Mouse (Mus musculus): ENCODE measurements at regions not wholly inside any gene's neighbourhood (a gene's known extent, or its start where the extent isn't known, plus 50 kb on each side); places are given as distances from the start of the nearest gene placed in this dataset.

DNA sequence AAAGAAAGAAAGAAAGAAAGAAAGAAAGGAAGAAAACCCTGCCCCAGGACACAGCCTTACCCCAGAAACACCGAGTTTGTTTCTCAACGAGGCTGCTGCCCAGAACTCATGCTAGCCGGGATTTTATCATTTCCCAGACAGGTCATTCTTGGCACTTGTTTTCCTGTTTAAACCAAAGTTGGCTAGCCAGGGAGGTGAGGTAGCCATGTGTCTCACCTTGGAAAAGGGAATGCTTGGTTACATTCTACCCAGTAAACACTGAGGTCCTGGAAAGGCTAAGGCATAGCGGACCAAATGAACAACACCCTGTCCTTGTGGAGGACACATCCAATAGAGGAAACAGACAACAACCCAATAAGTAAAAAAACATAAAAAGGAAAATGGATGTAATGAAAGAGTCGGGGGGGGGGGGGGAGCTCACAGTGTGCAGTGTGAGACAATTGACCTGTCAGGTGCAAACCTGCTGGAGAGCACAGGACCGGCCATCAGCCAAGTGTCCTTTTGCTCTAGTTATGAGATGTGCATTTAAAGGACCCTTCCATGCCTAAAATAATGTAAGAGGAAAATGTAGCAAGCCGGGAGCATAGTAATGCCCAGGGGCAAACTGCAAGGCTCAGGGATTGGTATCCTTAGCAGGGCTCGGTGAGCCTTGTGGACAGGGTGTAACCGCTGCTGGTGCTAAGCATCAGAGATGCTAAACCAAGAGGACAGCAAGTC lies 78.2 kb upstream of the Fzd7 start:
- Histone ChIP-seq H3K4me1 (no peaks in the 10 kb centered on the region; the same call in 1 of the 2 replicates), H3K27ac (replicated peaks) (no peak overlapping the region), H3K9me3 (replicated peaks) (no peaks in the 10 kb centered on the region), H3K27me3 (no peaks in the 10 kb centered on the region), H3K4me2 (replicated peaks) (no peak overlapping the region), H3K36me3 (no peaks in the 10 kb centered on the region), H3K4me3 (replicated peaks) (no peak overlapping the region), H3K9ac (no peak overlapping the region)
- 74% methylated on average over 9 of the region's 9 CpGs for WGBS
- no peak for ATAC-seq (ENCODE audit: insufficient number of reproducible peaks, low FRiP score, low TSS enrichment, low read depth)

DNA sequence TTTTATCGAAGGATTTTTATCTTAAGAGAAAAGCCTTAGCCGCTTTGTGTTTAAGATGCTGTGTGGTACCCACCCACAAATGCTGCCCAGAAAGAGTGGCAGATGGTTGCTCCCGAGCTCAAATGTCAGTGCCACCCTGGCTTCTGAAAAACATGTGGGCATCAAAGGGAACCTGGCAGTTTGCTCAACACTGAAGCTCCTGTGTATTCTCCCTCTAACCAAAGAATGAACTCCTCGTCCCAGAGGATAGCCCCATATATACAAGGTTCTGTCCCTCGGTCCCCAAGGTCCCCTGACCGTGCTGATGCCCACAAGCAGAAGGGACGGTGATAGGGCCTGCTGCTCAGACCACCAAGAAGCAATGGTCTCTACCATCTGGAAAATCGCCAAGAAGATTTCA lies 76.9 kb upstream of the Fzd7 start:
- Histone ChIP-seq H3K4me1 (peaks cover 9% of the 10 kb centered on the region), H3K9me3 (replicated peaks) (no peaks in the 10 kb centered on the region), H3K4me2 (replicated peaks) (no peak overlapping the region), H3K27me3 (no peaks in the 10 kb centered on the region), H3K27ac (replicated peaks) (no peak overlapping the region), H3K9ac (no peak overlapping the region), H3K36me3 (no peaks in the 10 kb centered on the region), H3K4me3 (replicated peaks) (no peak overlapping the region)
- ATAC-seq (ENCODE audit: insufficient number of reproducible peaks, low FRiP score, low TSS enrichment, low read depth) = no peak
- WGBS = 69% methylated on average over 8 of the region's 8 CpGs

DNA sequence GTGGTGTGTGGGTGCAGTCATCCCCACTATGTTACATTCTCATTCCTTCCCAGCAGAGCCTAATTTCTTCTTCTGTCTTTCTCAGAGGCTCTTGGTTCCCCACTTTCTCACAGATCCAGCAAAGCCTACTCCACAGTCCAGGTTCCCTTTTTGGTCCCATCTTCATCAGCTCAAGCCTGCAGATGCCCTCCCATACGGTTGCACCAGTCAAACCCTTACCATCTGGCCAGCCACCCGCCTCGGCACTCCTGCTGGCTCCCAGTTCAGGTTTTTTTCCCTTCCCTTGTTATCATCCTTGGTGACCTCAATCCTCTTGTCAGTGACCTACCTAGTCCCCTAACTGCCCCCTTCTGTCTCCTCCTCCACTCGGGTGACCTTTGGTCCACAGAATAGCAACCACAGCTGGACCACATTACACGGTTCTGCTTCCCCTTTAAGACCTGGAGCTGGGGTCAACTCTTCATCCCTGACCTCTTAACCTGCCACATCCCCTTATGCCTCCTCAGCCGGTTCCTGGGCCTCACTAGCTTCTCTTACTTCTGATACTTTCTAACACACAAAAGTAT lies 75.4 kb upstream of the Fzd7 start:
- no peak overlapping the region for H3K9ac ChIP-seq
- no peak for ATAC-seq (ENCODE audit: insufficient number of reproducible peaks, low FRiP score, low TSS enrichment, low read depth)
- no peak overlapping the region for H3K4me2 ChIP-seq (replicated peaks)
- WGBS = 33% methylated on average over 6 of the region's 6 CpGs
- H3K27ac ChIP-seq (replicated peaks) = no peak overlapping the region
- H3K9me3 ChIP-seq (replicated peaks) = no peaks in the 10 kb centered on the region
- no peaks in the 10 kb centered on the region for H3K36me3 ChIP-seq
- H3K4me3 ChIP-seq (replicated peaks) = no peak overlapping the region
- peaks cover 11% of the 10 kb centered on the region for H3K4me1 ChIP-seq
- H3K27me3 ChIP-seq = no peaks in the 10 kb centered on the region

DNA sequence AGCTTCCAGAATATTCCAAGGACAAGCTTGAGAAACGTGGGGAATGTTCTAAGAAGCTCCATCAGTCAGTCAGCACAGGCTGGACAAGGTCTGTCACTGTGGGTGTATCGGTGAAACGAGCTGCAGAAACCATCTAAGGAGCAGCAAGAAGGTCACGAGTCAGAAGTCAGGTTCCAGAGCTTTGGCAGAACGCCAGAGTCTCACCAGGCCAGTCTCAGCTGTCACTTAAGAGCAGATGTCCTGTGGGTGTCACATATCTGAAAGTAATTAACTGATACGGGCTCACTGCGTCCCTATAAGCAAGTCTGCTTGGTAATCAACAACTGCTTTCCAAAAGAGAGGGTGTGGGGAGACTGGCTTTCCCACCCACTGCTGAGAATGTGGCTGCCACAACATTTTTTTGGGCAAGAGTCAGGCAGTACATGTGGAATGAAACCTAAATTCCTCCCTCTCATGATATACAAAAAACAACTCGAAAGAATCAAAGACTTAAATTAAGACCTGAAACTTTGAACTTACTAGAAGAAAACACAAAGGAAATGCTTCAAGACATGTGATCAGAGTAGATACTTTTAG lies 72.6 kb upstream of the Fzd7 start:
- peak; percentile 58; the same call in 1 of the 2 replicates for ATAC-seq (ENCODE audit: insufficient number of reproducible peaks, low FRiP score, low TSS enrichment, low read depth)

DNA sequence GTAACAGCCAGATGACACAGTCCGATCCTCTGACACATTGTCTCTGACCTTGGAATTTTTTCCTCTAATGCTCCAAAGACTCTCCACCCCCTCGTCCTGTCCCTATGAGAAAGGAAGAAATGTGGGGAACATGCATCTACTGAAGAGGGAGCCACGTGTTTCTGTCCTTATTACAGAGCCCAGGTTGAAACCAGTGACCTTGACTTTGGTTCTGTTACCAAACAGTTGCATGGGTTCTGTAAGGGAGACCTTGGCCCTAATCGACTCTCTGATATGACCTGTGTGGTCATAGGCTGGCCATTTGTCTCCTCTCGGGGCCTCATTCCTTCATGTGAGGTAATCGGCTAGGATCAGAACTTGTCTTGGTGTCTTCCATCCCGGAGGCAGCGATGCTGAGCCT lies 69.0 kb upstream of the Fzd7 start:
- WGBS = 87% methylated on average over 8 of the region's 8 CpGs
- Histone ChIP-seq H3K9ac (no peak overlapping the region), H3K27me3 (no peaks in the 10 kb centered on the region)

More for the DNA sequence above, 72.6 kb upstream of the Fzd7 start:
- 10% methylated on average over 8 of the region's 8 CpGs for WGBS
- H3K36me3 ChIP-seq = no peaks in the 10 kb centered on the region
- H3K9ac ChIP-seq = no peak overlapping the region
- H3K4me1 ChIP-seq = peaks cover 11% of the 10 kb centered on the region
- H3K27ac ChIP-seq (replicated peaks) = peak overlapping the region; percentile 24; the same call in 1 of the 2 replicates
- H3K9me3 ChIP-seq (replicated peaks) = no peaks in the 10 kb centered on the region
- H3K27me3 ChIP-seq = no peaks in the 10 kb centered on the region
- no peak overlapping the region for H3K4me3 ChIP-seq (replicated peaks)
- H3K4me2 ChIP-seq (replicated peaks) = no peak overlapping the region

DNA sequence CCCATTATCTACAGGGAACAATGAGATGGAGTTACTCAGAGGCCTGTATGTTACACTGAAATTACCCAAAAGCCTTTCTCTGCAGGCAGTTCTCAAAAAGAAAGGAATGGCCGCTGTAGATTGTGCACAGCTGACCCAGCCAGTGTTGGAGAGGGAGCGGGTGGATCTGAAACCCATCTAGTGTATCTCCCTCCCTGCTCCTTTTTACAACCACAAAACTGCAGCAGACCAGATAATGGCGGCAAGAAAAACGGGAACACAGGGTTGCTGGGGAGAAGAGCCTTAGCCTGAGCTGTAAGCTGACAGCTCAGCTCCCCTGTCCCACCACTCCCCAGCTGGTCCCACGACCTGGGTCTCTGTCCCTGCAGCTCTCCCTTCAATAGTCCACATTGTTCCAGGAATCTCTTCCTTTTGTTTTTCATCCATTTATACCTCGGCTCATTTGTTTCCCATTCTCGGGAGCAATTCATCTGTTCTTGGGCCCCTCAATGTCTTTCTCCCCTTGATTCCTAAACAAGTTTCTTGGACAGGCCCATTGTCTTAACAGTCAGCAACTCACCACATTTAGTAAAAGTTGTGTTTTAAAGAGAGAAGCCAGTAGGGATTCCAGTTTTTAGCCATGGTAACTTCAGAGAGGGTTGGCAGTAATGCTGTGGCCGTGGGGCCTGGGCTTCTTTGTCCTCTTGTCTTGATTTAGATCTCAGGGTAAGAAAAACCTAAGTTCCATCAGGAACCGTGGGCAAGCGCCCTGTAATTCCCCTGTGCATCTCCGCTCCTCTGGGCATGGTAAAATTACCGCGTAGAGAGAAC lies 67.6 kb upstream of the Fzd7 start:
- no peak overlapping the region for H3K9ac ChIP-seq
- H3K9me3 ChIP-seq (replicated peaks) = no peaks in the 10 kb centered on the region
- H3K4me3 ChIP-seq (replicated peaks) = no peak overlapping the region
- H3K27me3 ChIP-seq = no peaks in the 10 kb centered on the region
- no peak overlapping the region for H3K27ac ChIP-seq (replicated peaks)
- H3K4me2 ChIP-seq (replicated peaks) = no peak overlapping the region
- H3K36me3 ChIP-seq = no peaks in the 10 kb centered on the region
- 70% methylated on average over 13 of the region's 13 CpGs for WGBS
- ATAC-seq (ENCODE audit: insufficient number of reproducible peaks, low FRiP score, low TSS enrichment, low read depth) = no peak
- peaks cover 9% of the 10 kb centered on the region for H3K4me1 ChIP-seq

More for the DNA sequence above, 69.0 kb upstream of the Fzd7 start:
- no peak overlapping the region for H3K4me2 ChIP-seq (replicated peaks)
- H3K27ac ChIP-seq (replicated peaks) = no peak overlapping the region
- no peak for ATAC-seq (ENCODE audit: insufficient number of reproducible peaks, low FRiP score, low TSS enrichment, low read depth)
- peaks cover 11% of the 10 kb centered on the region for H3K4me1 ChIP-seq
- H3K4me3 ChIP-seq (replicated peaks) = no peak overlapping the region
- H3K9me3 ChIP-seq (replicated peaks) = no peaks in the 10 kb centered on the region
- no peaks in the 10 kb centered on the region for H3K36me3 ChIP-seq

DNA sequence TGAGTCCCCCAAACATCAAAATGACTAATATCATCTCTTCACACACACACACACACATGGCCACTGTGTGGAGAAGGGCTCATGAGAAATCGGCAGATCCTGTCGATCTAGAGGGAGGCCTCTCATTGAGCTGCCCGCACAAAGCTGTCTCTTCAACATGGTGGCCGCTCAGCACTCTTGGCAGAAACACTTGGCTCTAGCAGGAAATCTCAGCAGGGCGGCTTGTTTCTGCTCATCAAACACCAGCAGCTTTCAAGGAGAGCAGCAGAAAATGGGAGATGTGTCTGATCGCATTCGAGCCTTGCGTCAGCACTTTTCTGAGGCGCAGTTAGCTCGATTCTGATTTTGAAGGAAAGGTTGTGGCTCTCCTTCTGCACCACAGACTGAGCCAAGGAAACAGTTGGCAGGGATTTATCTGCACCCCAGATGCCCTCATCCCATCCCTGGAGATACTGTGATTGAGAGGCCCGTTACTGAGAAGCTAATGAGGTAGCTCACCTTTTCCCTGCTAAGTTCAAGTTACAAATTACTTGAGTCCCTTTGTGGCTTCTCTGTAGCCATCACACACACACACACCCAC lies 66.4 kb upstream of the Fzd7 start:
- no peak for ATAC-seq (ENCODE audit: insufficient number of reproducible peaks, low FRiP score, low TSS enrichment, low read depth)
- Histone ChIP-seq H3K4me1 (no peaks in the 10 kb centered on the region), H3K4me3 (replicated peaks) (no peak overlapping the region), H3K27me3 (no peaks in the 10 kb centered on the region), H3K9ac (no peak overlapping the region), H3K9me3 (replicated peaks) (no peaks in the 10 kb centered on the region), H3K36me3 (no peaks in the 10 kb centered on the region), H3K4me2 (replicated peaks) (no peak overlapping the region), H3K27ac (replicated peaks) (no peak overlapping the region)
- 78% methylated on average over 11 of the region's 11 CpGs for WGBS

DNA sequence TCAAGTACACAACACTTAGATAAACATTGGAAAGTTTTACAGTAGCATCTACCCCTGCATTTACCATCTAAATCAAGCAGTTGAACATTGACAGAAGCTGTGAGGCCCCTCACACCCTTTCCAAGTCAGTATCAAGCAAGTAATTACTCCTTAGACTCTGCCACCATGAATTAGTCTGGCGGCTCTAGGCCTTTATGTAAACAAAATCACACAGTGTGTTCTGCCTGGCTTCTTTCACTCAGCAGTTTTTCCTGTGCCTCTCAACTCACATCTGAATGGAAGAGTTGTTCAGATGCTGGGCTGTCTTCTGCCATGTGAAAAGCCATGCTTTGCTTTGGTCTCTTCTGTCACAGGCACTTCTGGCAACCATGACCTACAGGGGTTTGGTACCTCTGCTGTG lies 64.9 kb upstream of the Fzd7 start:
- H3K27ac ChIP-seq (replicated peaks) = no peak overlapping the region
- no peak overlapping the region for H3K9ac ChIP-seq
- no peak overlapping the region for H3K4me3 ChIP-seq (replicated peaks)
- WGBS = 45% methylated on average over 1 of the region's 1 CpGs
- no peak for ATAC-seq (ENCODE audit: insufficient number of reproducible peaks, low FRiP score, low TSS enrichment, low read depth)
- H3K4me2 ChIP-seq (replicated peaks) = no peak overlapping the region
- H3K4me1 ChIP-seq = peaks cover 2% of the 10 kb centered on the region
- H3K36me3 ChIP-seq = no peaks in the 10 kb centered on the region
- no peaks in the 10 kb centered on the region for H3K9me3 ChIP-seq (replicated peaks)
- no peaks in the 10 kb centered on the region for H3K27me3 ChIP-seq

DNA sequence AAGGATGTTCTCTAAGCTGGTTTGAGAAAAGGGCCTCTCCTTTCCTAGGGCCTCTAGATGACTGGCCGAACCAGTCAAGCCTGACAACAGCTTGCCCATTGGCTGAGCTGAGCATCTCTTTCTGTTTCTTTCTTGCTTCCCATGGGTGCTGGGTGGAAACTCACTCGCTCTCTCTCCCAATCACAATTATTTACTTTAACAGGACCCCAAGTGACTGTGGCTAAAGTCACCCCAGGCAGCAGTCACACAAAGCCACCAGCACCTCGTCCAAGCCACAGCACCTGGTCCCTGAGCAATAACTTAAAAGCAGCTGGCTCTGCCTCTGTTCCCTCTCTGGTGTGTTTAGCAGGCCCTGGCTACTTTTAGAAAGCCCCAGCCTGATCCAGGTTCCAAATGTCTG lies 64.3 kb upstream of the Fzd7 start:
- 58% methylated on average over 3 of the region's 3 CpGs for WGBS
- Histone ChIP-seq H3K9me3 (replicated peaks) (no peaks in the 10 kb centered on the region), H3K27ac (replicated peaks) (no peak overlapping the region), H3K27me3 (no peaks in the 10 kb centered on the region), H3K4me3 (replicated peaks) (no peak overlapping the region), H3K4me2 (replicated peaks) (no peak overlapping the region), H3K9ac (no peak overlapping the region), H3K36me3 (no peaks in the 10 kb centered on the region), H3K4me1 (peaks cover 8% of the 10 kb centered on the region)
- ATAC-seq (ENCODE audit: insufficient number of reproducible peaks, low FRiP score, low TSS enrichment, low read depth) = no peak

DNA sequence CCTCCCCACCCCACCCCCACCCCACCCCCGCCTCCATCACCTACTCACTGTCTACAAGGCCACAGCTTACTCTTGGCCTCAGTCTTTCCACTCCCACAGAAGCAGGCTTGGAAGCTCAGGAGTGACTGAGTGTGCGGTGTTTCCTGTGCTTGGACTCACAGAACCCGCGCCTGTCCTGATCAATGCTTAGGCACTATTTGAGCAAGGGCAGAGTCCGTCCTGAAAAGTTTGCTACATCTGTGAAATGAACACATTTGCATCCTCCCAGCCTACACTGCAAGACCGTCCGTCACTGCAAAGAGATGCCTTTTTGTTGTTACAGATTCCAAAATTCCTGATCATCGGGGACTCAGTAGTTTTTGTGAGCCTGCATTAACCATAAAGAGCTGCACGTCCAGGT lies 63.5 kb upstream of the Fzd7 start:
- Histone ChIP-seq H3K27ac (replicated peaks) (no peak overlapping the region), H3K4me1 (peaks cover 16% of the 10 kb centered on the region), H3K36me3 (no peaks in the 10 kb centered on the region), H3K4me3 (replicated peaks) (no peak overlapping the region), H3K9me3 (replicated peaks) (no peaks in the 10 kb centered on the region), H3K4me2 (replicated peaks) (no peak overlapping the region), H3K9ac (no peak overlapping the region), H3K27me3 (no peaks in the 10 kb centered on the region)
- no peak for ATAC-seq (ENCODE audit: insufficient number of reproducible peaks, low FRiP score, low TSS enrichment, low read depth)
- 84% methylated on average over 9 of the region's 9 CpGs for WGBS

All from embryonic facial prominence, embryonic 15.5 days (tissue).